ENCODE assay signal across 7 mouse cellular contexts in the genomic region with DNA sequence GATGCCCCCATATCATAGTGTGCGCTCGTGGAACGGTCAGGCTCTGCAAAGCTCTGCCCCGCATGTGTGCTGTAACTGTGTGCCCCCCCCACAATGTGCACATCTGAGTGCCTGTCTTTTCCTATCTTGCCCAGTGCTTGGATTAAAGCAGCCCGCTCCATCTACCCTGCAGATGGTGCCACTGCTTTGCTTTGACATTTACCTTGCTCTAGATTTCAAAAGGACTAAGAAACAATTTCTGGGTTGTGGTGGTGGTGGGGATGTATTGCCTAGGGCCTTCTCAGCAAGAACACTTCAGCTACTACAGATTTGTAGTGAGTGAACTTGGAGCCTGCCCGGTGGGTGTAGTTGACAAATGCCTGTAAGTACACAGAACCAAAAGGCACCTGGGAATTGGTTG.
DNase-seq lines count a peak whose midpoint lies in the region; ATAC-seq and TF ChIP-seq lines count a peak whose summit lies in the region.

No protein-coding gene starts in this region.

- intact Hi-C loops in heart, postnatal 25 days (cut with DNase I) = loop anchor here (2.0 kb wide), 1 partner anchor 36 kb away; no protein-coding TSS in a partner anchor

- no peak for TF ChIP-seq EP300 in heart, postnatal 0 days (IDR thresholded peaks at IDR 0.05; ENCODE audit: low read depth)
- no peak for TF ChIP-seq EP300 in lung, postnatal 0 days (IDR thresholded peaks at IDR 0.05)

- peaks cover 36% of the 10 kb centered on the region for H3K4me1 ChIP-seq in heart, postnatal 0 days (ENCODE audit: control insufficient read depth, insufficient read depth)
- H3K4me1 ChIP-seq in lung, postnatal 0 days (ENCODE audit: insufficient read depth, low read depth, low read length) = peaks cover 14% of the 10 kb centered on the region; the same call in 1 of the 2 replicates
- peaks cover 50% of the 10 kb centered on the region for H3K4me1 ChIP-seq in limb, embryonic 10.5 days

- no peak overlapping the region for H3K4me2 ChIP-seq in heart, postnatal 0 days (ENCODE audit: low read depth, low read length)
- no peak overlapping the region for H3K4me2 ChIP-seq in lung, postnatal 0 days (replicated peaks; ENCODE audit: low read depth, low read length)

- no peaks in the 10 kb centered on the region for H3K9me3 ChIP-seq in heart, postnatal 0 days (replicated peaks; ENCODE audit: control insufficient read depth, low read length)
- H3K9me3 ChIP-seq in lung, postnatal 0 days (ENCODE audit: low read length) = no peaks in the 10 kb centered on the region
- no peaks in the 10 kb centered on the region for H3K9me3 ChIP-seq in limb, embryonic 10.5 days (replicated peaks)

- no peak overlapping the region for H3K4me3 ChIP-seq in heart, postnatal 0 days (ENCODE audit: low read depth, low read length)
- H3K4me3 ChIP-seq in lung, postnatal 0 days (ENCODE audit: low read depth, low read length) = no peak overlapping the region
- H3K4me3 ChIP-seq in limb, embryonic 10.5 days = no peak overlapping the region

- no peaks in the 10 kb centered on the region for H3K27me3 ChIP-seq in heart, postnatal 0 days (ENCODE audit: control insufficient read depth, insufficient read depth, low read length)
- no peaks in the 10 kb centered on the region for H3K27me3 ChIP-seq in lung, postnatal 0 days (replicated peaks; ENCODE audit: insufficient read depth, low read length)
- H3K27me3 ChIP-seq in limb, embryonic 10.5 days (ENCODE audit: low read depth, poor library complexity, severe bottlenecking) = no peaks in the 10 kb centered on the region

- H3K9ac ChIP-seq in heart, postnatal 0 days (replicated peaks; ENCODE audit: low read depth, low read length) = no peak overlapping the region
- no peak overlapping the region for H3K9ac ChIP-seq in lung, postnatal 0 days (replicated peaks; ENCODE audit: low read depth)

- no peak overlapping the region for H3K27ac ChIP-seq in heart, postnatal 0 days (ENCODE audit: low read depth)
- no peak overlapping the region for H3K27ac ChIP-seq in lung, postnatal 0 days (ENCODE audit: low read length)
- no peak overlapping the region for H3K27ac ChIP-seq in limb, embryonic 10.5 days

- no peak for ATAC-seq in heart, postnatal 0 days (ENCODE audit: insufficient read depth, low read depth)
- ATAC-seq in lung, postnatal 0 days = no peak

- DNase-seq in heart, postnatal 0 days (ENCODE audit: low spot score) = no peak
- no peak for DNase-seq in heart, postnatal 25 days (ENCODE audit: low spot score)
- peak; percentile 64 for DNase-seq in lung, postnatal 14 days
- DNase-seq in lung, postnatal 0 days (ENCODE audit: low spot score) = no peak
- peak; percentile 74 to 78 for DNase-seq in cerebellum, postnatal 10 days
- peak; percentile 59 for DNase-seq in right cerebral cortex, postnatal 4 days
- no peak for DNase-seq in limb, embryonic 10.5 days (ENCODE audit: low spot score)

- peaks cover 29% of the 10 kb centered on the region for H3K36me3 ChIP-seq in heart, postnatal 0 days (replicated peaks; ENCODE audit: control insufficient read depth, insufficient read depth, low read length)
- peaks cover 9% of the 10 kb centered on the region; the same call in 1 of the 2 replicates for H3K36me3 ChIP-seq in lung, postnatal 0 days (ENCODE audit: insufficient read depth, low read length)
- H3K36me3 ChIP-seq in limb, embryonic 10.5 days = peaks cover 18% of the 10 kb centered on the region

- TF ChIP-seq CTCF in heart, postnatal 0 days (IDR thresholded peaks at IDR 0.05; ENCODE audit: low read depth) = 0 out of 2 replicates have a peak, but pooled peaks have one; percentile 8
- no peak for TF ChIP-seq CTCF in lung, postnatal 0 days (IDR thresholded peaks at IDR 0.05)

- WGBS in heart, postnatal 0 days = 76% methylated on average over 6 of the region's 6 CpGs
- 77% methylated on average over 6 of the region's 6 CpGs for WGBS in lung, postnatal 0 days
- 84% methylated on average over 6 of the region's 6 CpGs for WGBS in limb, embryonic 10.5 days

Comparison
In these comparisons a context has a peak if more than half of its experiments do, and no peak if none do; other contexts are left out.
1. DNase-seq: peak in lung, postnatal 14 days (single experiment), cerebellum, postnatal 10 days (2 of 2) and right cerebral cortex, postnatal 4 days (single experiment); none in heart, postnatal 0 days (single experiment), heart, postnatal 25 days (single experiment), lung, postnatal 0 days (single experiment) and limb, embryonic 10.5 days (single experiment).